Mouse (Mus musculus) stomach, postnatal 0 days (tissue): ENCODE measurements around the gene Atp8a2. TPM values are rescaled to one million over a fixed set of nuclear protein-coding genes. Genes with fewer than 3 reads are reported as not detected.

Experiments used
- ATAC-seq: fragments of 200-750 bp; cut with Nextera tagmentation; 2 replicates; pipeline ENCODE4 v1.8.0; 2017; ENCODE audit not compliant: low FRiP score, low TSS enrichment
- DNase-seq: peaks from one replicate; pipeline ENCODE4 v3.0.0-alpha.2; 2016; ENCODE audit warnings: low spot score
- H3K27ac ChIP-seq: fragments of 300-500 bp; sonication (generic); replicated peaks from 2 replicates; pipeline ENCODE4 v1.5.1; 2014; ENCODE audit warnings: mild to moderate bottlenecking, control low read depth
- H3K27me3 ChIP-seq: fragments of 300-500 bp; sonication (generic); 2 replicates; pipeline ENCODE4 v1.6.1; 2014; ENCODE audit warnings: low read length; ENCODE audit not compliant: control insufficient read depth, insufficient read depth
- H3K36me3 ChIP-seq: fragments of 300-500 bp; sonication (generic); 2 replicates; pipeline ENCODE4 v1.6.1; 2014; ENCODE audit warnings: low read length, mixed read lengths; ENCODE audit not compliant: control insufficient read depth, insufficient read depth
- H3K4me1 ChIP-seq: fragments of 300-500 bp; sonication (generic); replicated peaks from 2 replicates; pipeline ENCODE4 v1.6.1; 2014; ENCODE audit warnings: antibody characterized with exemption; ENCODE audit not compliant: control insufficient read depth, insufficient read depth
- H3K4me2 ChIP-seq: fragments of 300-500 bp; sonication (generic); replicated peaks from 2 replicates; pipeline ENCODE4 v1.6.1; 2014; ENCODE audit warnings: low read depth, mild to moderate bottlenecking, control low read depth, moderate library complexity
- H3K4me3 ChIP-seq: fragments of 300-500 bp; sonication (generic); 2 replicates; pipeline ENCODE4 v1.5.1; 2014; ENCODE audit warnings: low read depth, low read length, control low read depth
- H3K9ac ChIP-seq: fragments of 300-500 bp; sonication (generic); 2 replicates; pipeline ENCODE4 v1.6.1; 2014; ENCODE audit warnings: mild to moderate bottlenecking, low read length, control low read depth, mixed read lengths
- H3K9me3 ChIP-seq: fragments of 300-500 bp; sonication (generic); 2 replicates; pipeline ENCODE4 v1.6.1; 2016; ENCODE audit warnings: low read length; ENCODE audit not compliant: control insufficient read depth
- CTCF ChIP-seq: IDR thresholded peaks from 2 replicates; pipeline ENCODE4 v1.5.1; 2016; ENCODE audit warnings: antibody characterized with exemption, low read depth, mild to moderate bottlenecking, moderate library complexity
- EP300 ChIP-seq: optimal IDR thresholded peaks from 2 replicates; pipeline ENCODE3; 2016; ENCODE audit warnings: antibody characterized with exemption
- WGBS: fragments of 180-500 bp; shearing (Covaris S2); extraction: QIAGEN DNeasy Blood & Tissue Kit; methylation state at CpG from one replicate; pipeline ENCODE4 v1.1.7; 2014; 5-methylcytosine and 5-hydroxymethylcytosine counted together
- polyA plus RNA-seq: library from polyadenylated mRNA; unstranded; fragments of >200 nt; fragmentation: Nextera tagmentation; extraction: Ambion mirVana; gene quantifications from 2 replicates; pipeline ENCODE4 v1.2.1, GENCODE M21; 2015

Gene Atp8a2
- polyA plus RNA-seq, 1 experiment from 2014 or later = 6.3 TPM

- TF ChIP-seq EP300 (no peak), CTCF (no peak)
These were observed 505.6 kb downstream of the Atp8a2 start for GRCm38 (mm10) chr14:59691402-59691801.

GRCm38 (mm10) chr14:59690954-59691353, 506.0 kb downstream of the Atp8a2 start:
- Histone ChIP-seq H3K27ac (no peak overlapping the region), H3K9ac (no peak overlapping the region), H3K36me3 (no peaks in the 10 kb centered on the region), H3K27me3 (no peaks in the 10 kb centered on the region), H3K4me1 (no peaks in the 10 kb centered on the region), H3K9me3 (no peaks in the 10 kb centered on the region), H3K4me3 (no peak overlapping the region), H3K4me2 (no peak overlapping the region)
- DNase-seq = no peak
- ATAC-seq = no peak
- WGBS = 76% methylated on average over 12 of the region's 12 CpGs
- no peak for TF ChIP-seq CTCF
- no peak for TF ChIP-seq EP300

More at GRCm38 (mm10) chr14:59691402-59691801, 505.6 kb downstream of the Atp8a2 start:
- ATAC-seq (no peak), DNase-seq (no peak)
- no peak overlapping the region for H3K27ac ChIP-seq
- no peaks in the 10 kb centered on the region for H3K27me3 ChIP-seq
- H3K4me1 ChIP-seq = no peaks in the 10 kb centered on the region
- no peak overlapping the region for H3K4me2 ChIP-seq
- H3K9me3 ChIP-seq = no peaks in the 10 kb centered on the region
- no peak overlapping the region for H3K4me3 ChIP-seq
- no peak overlapping the region for H3K9ac ChIP-seq
- WGBS = 79% methylated on average over 13 of the region's 13 CpGs
- no peaks in the 10 kb centered on the region for H3K36me3 ChIP-seq

- Histone ChIP-seq H3K9me3 (no peaks in the 10 kb centered on the region), H3K36me3 (no peaks in the 10 kb centered on the region), H3K27ac (no peak overlapping the region), H3K27me3 (no peaks in the 10 kb centered on the region), H3K9ac (no peak overlapping the region), H3K4me2 (no peak overlapping the region), H3K4me3 (no peak overlapping the region), H3K4me1 (no peaks in the 10 kb centered on the region)
- no peak for TF ChIP-seq CTCF
- no peak for TF ChIP-seq EP300
- ATAC-seq (no peak), DNase-seq (no peak)
- 49% methylated on average over 4 of the region's 4 CpGs for WGBS
These were observed 507.4 kb downstream of the Atp8a2 start for GRCm38 (mm10) chr14:59689596-59689995.

GRCm38 (mm10) chr14:59686229-59686628, 510.8 kb downstream of the Atp8a2 start:
- Histone ChIP-seq H3K4me1 (no peaks in the 10 kb centered on the region), H3K27me3 (no peaks in the 10 kb centered on the region), H3K4me3 (no peak overlapping the region), H3K9me3 (no peaks in the 10 kb centered on the region), H3K4me2 (no peak overlapping the region), H3K27ac (no peak overlapping the region), H3K9ac (no peak overlapping the region), H3K36me3 (no peaks in the 10 kb centered on the region)
- 60% methylated on average over 5 of the region's 5 CpGs for WGBS
- DNase-seq (no peak), ATAC-seq (no peak)
- TF ChIP-seq CTCF = no peak
- no peak for TF ChIP-seq EP300

- H3K36me3 ChIP-seq = no peaks in the 10 kb centered on the region
- H3K9me3 ChIP-seq = no peaks in the 10 kb centered on the region
- H3K9ac ChIP-seq = no peak overlapping the region
- DNase-seq (no peak), ATAC-seq (no peak)
- TF ChIP-seq CTCF (no peak), EP300 (no peak)
- no peaks in the 10 kb centered on the region for H3K27me3 ChIP-seq
- WGBS = 70% methylated on average over 8 of the region's 8 CpGs
- H3K4me2 ChIP-seq = no peak overlapping the region
- no peak overlapping the region for H3K4me3 ChIP-seq
- no peaks in the 10 kb centered on the region for H3K4me1 ChIP-seq
- H3K27ac ChIP-seq = no peak overlapping the region
These were observed 511.6 kb downstream of the Atp8a2 start for GRCm38 (mm10) chr14:59685343-59685742.

GRCm38 (mm10) chr14:59681906-59682305, 515.1 kb downstream of the Atp8a2 start:
- Histone ChIP-seq H3K9ac (no peak overlapping the region), H3K4me1 (no peaks in the 10 kb centered on the region), H3K27ac (no peak overlapping the region), H3K4me3 (no peak overlapping the region), H3K9me3 (no peaks in the 10 kb centered on the region), H3K36me3 (no peaks in the 10 kb centered on the region), H3K4me2 (no peak overlapping the region), H3K27me3 (no peaks in the 10 kb centered on the region)
- ATAC-seq (no peak), DNase-seq (no peak)
- 67% methylated on average over 4 of the region's 4 CpGs for WGBS
- no peak for TF ChIP-seq CTCF
